Mouse (Mus musculus) liver, embryonic 15.5 days (tissue): ENCODE results near the gene Gm11549. TPM values are rescaled to one million over a fixed set of nuclear protein-coding genes. Genes with fewer than 3 reads are reported as not detected.

ENCODE experiments used
- ATAC-seq: fragments of 200-750 bp; cut with Nextera tagmentation; 2 replicates; pipeline ENCODE4 v1.8.0; 2017; ENCODE audit warnings: moderate number of reproducible peaks, mild to moderate bottlenecking, moderate library complexity; ENCODE audit not compliant: insufficient read depth
- H3K27ac ChIP-seq: fragments of 300-500 bp; sonication (generic); replicated peaks from 2 replicates; pipeline ENCODE4 v1.5.1; 2015; ENCODE audit warnings: mild to moderate bottlenecking, inconsistent platforms
- H3K27me3 ChIP-seq: fragments of 300-500 bp; sonication (generic); 2 replicates; pipeline ENCODE4 v1.6.1; 2015; ENCODE audit warnings: mild to moderate bottlenecking, inconsistent platforms
- H3K36me3 ChIP-seq: fragments of 300-500 bp; sonication (generic); replicated peaks from 2 replicates; pipeline ENCODE4 v1.6.1; 2015; ENCODE audit warnings: moderate library complexity, mild to moderate bottlenecking, inconsistent platforms
- H3K4me1 ChIP-seq: fragments of 300-500 bp; sonication (generic); replicated peaks from 2 replicates; pipeline ENCODE4 v1.6.1; 2015; ENCODE audit warnings: inconsistent platforms
- H3K4me2 ChIP-seq: fragments of 300-500 bp; sonication (generic); 2 replicates; pipeline ENCODE4 v1.6.1; 2015; ENCODE audit warnings: moderate library complexity, mild to moderate bottlenecking, inconsistent platforms
- H3K4me3 ChIP-seq: fragments of 300-500 bp; sonication (generic); replicated peaks from 2 replicates; pipeline ENCODE4 v1.5.1; 2015; ENCODE audit warnings: mild to moderate bottlenecking, inconsistent platforms
- H3K9ac ChIP-seq: fragments of 300-500 bp; sonication (generic); 2 replicates; pipeline ENCODE4 v1.6.1; 2015; ENCODE audit warnings: moderate library complexity, mild to moderate bottlenecking, inconsistent platforms
- H3K9me3 ChIP-seq: fragments of 300-500 bp; sonication (generic); replicated peaks from 2 replicates; pipeline ENCODE4 v1.6.1; 2016; ENCODE audit warnings: inconsistent platforms
- WGBS: fragments of 180-500 bp; shearing (Covaris S2); methylation state at CpG from one replicate; pipeline ENCODE4 v1.1.7; 2015; ENCODE audit warnings: mixed read lengths; ENCODE audit not compliant: insufficient replicate concordance; 5-methylcytosine and 5-hydroxymethylcytosine counted together
- polyA plus RNA-seq: library from polyadenylated mRNA; unstranded; fragments of >200 nt; fragmentation: Nextera tagmentation; extraction: Ambion mirVana; gene quantifications from 2 replicates; pipeline ENCODE4 v1.2.1, GENCODE M21; 2015

The Gm11549 gene
- polyA plus RNA-seq, 1 experiment from 2014 or later, result not detected

DNA sequence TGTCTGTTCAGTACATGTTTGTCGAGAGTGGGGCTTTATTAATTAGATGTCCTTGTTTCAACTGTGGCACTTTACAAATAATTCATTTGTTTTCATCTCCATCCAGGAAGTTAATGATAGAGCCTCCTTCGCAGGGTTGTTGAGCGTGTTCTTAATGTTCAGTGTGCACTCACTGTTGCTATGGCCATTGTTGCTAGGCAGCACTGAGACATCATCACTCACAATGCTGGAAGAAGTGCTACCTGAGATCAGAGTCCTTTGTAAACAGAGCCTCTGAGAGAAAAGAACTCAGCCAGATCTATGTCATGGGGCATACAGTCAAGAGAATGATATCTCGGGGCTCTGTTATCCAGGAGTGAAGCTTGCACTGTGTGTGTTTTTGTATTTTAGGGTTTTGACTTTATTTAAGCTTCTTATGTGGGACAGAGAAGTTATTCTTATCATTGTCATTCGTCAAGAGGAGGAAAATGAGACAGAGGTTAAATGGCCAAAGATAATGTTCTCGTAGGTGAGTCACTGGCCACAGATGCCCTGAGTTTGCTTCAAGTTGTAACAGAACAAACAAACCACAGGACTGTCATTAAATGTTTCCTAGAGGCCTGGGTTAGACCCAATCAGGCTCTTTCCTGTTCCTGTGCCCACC lies 27.9 kb downstream of the Gm11549 start:
- H3K4me1 ChIP-seq, result no peaks in the 10 kb centered on the region
- WGBS, result 46% methylated on average over 6 of the region's 6 CpGs

DNA sequence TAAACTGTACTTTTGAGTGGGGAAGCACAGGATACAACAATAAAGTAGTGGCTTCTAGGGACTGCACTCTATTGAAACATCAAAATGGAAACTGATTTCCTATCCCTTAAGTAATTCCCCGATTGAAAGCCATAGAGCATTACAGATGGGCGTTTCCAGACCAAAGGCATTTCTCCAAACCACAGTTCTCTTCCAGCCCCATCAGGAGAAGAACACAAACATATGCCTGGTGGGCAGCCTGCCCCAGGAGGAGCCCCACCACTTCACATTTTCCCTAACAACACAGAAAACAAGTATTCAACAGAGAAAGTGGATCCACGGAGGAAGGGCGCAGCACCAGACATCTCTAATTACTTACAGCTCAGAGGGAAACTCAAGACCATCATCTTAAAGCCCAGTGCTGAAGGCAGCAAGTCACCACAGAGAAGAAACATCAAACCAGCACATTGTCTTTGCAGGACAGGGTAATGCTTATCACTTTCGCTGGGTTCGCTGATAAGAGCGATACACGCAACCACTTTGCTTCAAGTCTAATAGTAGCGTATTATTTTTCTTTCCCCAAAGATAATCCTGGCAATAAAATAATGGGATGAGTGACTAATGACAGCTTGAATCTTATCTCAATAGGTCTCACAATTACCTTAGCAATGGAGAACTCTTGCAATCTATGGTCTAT lies 28.8 kb downstream of the Gm11549 start:
- 45% methylated on average over 9 of the region's 9 CpGs for WGBS
- Histone ChIP-seq H3K36me3 (no peaks in the 10 kb centered on the region), H3K27me3 (no peaks in the 10 kb centered on the region), H3K4me2 (no peak overlapping the region), H3K9me3 (no peaks in the 10 kb centered on the region), H3K9ac (no peak overlapping the region), H3K4me3 (no peak overlapping the region), H3K27ac (no peak overlapping the region), H3K4me1 (no peaks in the 10 kb centered on the region)
- ATAC-seq, result no peak

More for the DNA sequence above, 27.9 kb downstream of the Gm11549 start:
- Histone ChIP-seq H3K4me2 (no peak overlapping the region), H3K9me3 (no peaks in the 10 kb centered on the region), H3K4me3 (no peak overlapping the region), H3K27ac (no peak overlapping the region), H3K9ac (no peak overlapping the region), H3K36me3 (no peaks in the 10 kb centered on the region), H3K27me3 (no peaks in the 10 kb centered on the region)
- ATAC-seq, result no peak

- no peak overlapping the region for H3K4me2 ChIP-seq
- no peaks in the 10 kb centered on the region for H3K4me1 ChIP-seq
- H3K27ac ChIP-seq, result no peak overlapping the region
- no peaks in the 10 kb centered on the region for H3K27me3 ChIP-seq
- no peak overlapping the region for H3K4me3 ChIP-seq
- 31% methylated on average over 5 of the region's 5 CpGs for WGBS
- ATAC-seq, result no peak
- H3K9me3 ChIP-seq, result no peaks in the 10 kb centered on the region
- H3K9ac ChIP-seq, result no peak overlapping the region
- H3K36me3 ChIP-seq, result no peaks in the 10 kb centered on the region
Measured at GRCm38 (mm10) chr3:36491535-36491934, 30.1 kb downstream of the Gm11549 start.

- H3K4me1 ChIP-seq, result peaks cover 4% of the 10 kb centered on the region; the same call in 1 of the 2 replicates
- WGBS, result 86% methylated on average over 1 of the region's 1 CpGs
- H3K27ac ChIP-seq, result no peak overlapping the region
- no peaks in the 10 kb centered on the region for H3K27me3 ChIP-seq
- no peak overlapping the region for H3K9ac ChIP-seq
- H3K4me3 ChIP-seq, result no peak overlapping the region
- no peak overlapping the region for H3K4me2 ChIP-seq
- no peak for ATAC-seq
- H3K9me3 ChIP-seq, result no peaks in the 10 kb centered on the region
- H3K36me3 ChIP-seq, result no peaks in the 10 kb centered on the region
Measured at GRCm38 (mm10) chr3:36489590-36489910, 32.1 kb downstream of the Gm11549 start.

GRCm38 (mm10) chr3:36488899-36489589 lies 32.6 kb downstream of the Gm11549 start:
- WGBS, result 61% methylated on average over 6 of the region's 6 CpGs
- no peaks in the 10 kb centered on the region for H3K27me3 ChIP-seq
- no peak overlapping the region for H3K9ac ChIP-seq
- no peak overlapping the region for H3K4me2 ChIP-seq
- H3K27ac ChIP-seq, result no peak overlapping the region
- no peak for ATAC-seq
- peaks cover 4% of the 10 kb centered on the region; the same call in 1 of the 2 replicates for H3K4me1 ChIP-seq
- no peaks in the 10 kb centered on the region for H3K36me3 ChIP-seq
- no peaks in the 10 kb centered on the region for H3K9me3 ChIP-seq
- no peak overlapping the region for H3K4me3 ChIP-seq

GRCm38 (mm10) chr3:36488367-36488766 lies 33.2 kb downstream of the Gm11549 start:
- ATAC-seq, result no peak
- Histone ChIP-seq H3K9ac (no peak overlapping the region), H3K27ac (no peak overlapping the region), H3K4me3 (no peak overlapping the region), H3K36me3 (no peaks in the 10 kb centered on the region), H3K4me1 (peaks cover 4% of the 10 kb centered on the region; the same call in 1 of the 2 replicates), H3K9me3 (no peaks in the 10 kb centered on the region), H3K4me2 (no peak overlapping the region), H3K27me3 (no peaks in the 10 kb centered on the region)
- WGBS, result 65% methylated on average over 1 of the region's 1 CpGs

DNA sequence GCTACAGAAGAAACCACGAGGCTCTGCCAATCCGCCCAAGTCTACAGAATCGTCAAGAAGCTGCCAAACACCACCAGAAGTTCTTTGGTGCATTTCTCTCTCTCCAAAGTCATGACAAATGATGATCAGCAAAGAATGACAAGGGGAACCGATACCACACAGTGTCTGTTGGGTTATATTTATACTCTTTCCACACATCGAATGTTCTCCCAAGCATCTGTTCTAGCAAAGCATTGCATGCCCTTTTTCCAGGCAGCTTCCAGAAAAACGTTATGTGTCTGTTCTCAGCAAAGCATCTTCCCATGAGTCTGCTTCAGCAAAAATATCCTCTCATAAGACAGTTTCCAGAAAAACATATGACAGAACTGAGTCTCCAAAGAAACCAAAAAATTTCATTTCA lies 34.7 kb downstream of the Gm11549 start:
- WGBS, result 52% methylated on average over 6 of the region's 6 CpGs

DNA sequence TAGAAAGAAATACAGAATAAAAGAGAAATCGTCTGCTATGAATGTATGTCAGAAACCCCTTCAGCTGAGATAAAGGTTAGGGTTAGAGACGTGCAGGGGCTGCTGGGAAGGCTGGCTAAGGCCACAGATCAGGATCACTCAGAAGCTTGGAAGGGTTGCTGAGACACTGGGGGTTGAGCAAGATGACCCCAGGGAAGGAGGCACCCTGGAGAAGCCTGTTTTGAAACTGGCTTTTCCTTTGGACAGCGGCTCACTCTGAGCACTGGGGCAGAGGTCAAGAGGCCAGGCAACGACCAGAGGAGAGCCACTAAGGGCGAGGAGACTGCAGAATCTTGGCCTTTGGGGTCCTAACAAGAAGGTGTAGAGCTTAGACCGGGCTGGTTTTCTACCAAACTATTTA lies 35.4 kb downstream of the Gm11549 start:
- Histone ChIP-seq H3K27ac (no peak overlapping the region), H3K4me1 (peaks cover 6% of the 10 kb centered on the region; the same call in 1 of the 2 replicates), H3K9me3 (no peaks in the 10 kb centered on the region), H3K27me3 (no peaks in the 10 kb centered on the region), H3K4me3 (no peak overlapping the region), H3K36me3 (no peaks in the 10 kb centered on the region), H3K9ac (no peak overlapping the region), H3K4me2 (no peak overlapping the region)
- no peak for ATAC-seq
- WGBS, result 35% methylated on average over 6 of the region's 6 CpGs

More for the DNA sequence above, 34.7 kb downstream of the Gm11549 start:
- Histone ChIP-seq H3K4me1 (peaks cover 6% of the 10 kb centered on the region; the same call in 1 of the 2 replicates), H3K4me2 (no peak overlapping the region), H3K4me3 (no peak overlapping the region), H3K9ac (no peak overlapping the region), H3K9me3 (no peaks in the 10 kb centered on the region), H3K36me3 (no peaks in the 10 kb centered on the region), H3K27me3 (no peaks in the 10 kb centered on the region), H3K27ac (no peak overlapping the region)
- ATAC-seq, result no peak

- Histone ChIP-seq H3K27me3 (no peaks in the 10 kb centered on the region), H3K36me3 (no peaks in the 10 kb centered on the region), H3K4me1 (peaks cover 6% of the 10 kb centered on the region; the same call in 1 of the 2 replicates), H3K9ac (no peak overlapping the region), H3K4me3 (no peak overlapping the region), H3K4me2 (no peak overlapping the region), H3K9me3 (no peaks in the 10 kb centered on the region), H3K27ac (no peak overlapping the region)
- ATAC-seq, result no peak
- 65% methylated on average over 4 of the region's 4 CpGs for WGBS
Measured at GRCm38 (mm10) chr3:36484292-36484691, 37.3 kb downstream of the Gm11549 start.

GRCm38 (mm10) chr3:36482940-36483339 lies 38.7 kb downstream of the Gm11549 start:
- peaks cover 6% of the 10 kb centered on the region; the same call in 1 of the 2 replicates for H3K4me1 ChIP-seq
- H3K9me3 ChIP-seq, result no peaks in the 10 kb centered on the region
- no peak overlapping the region for H3K27ac ChIP-seq
- peak overlapping the region; percentile 23; the same call in 1 of the 2 replicates for H3K4me2 ChIP-seq
- no peak overlapping the region for H3K4me3 ChIP-seq
- no peak overlapping the region for H3K9ac ChIP-seq
- WGBS, result 47% methylated on average over 9 of the region's 9 CpGs
- no peak for ATAC-seq
- no peaks in the 10 kb centered on the region for H3K36me3 ChIP-seq
- no peaks in the 10 kb centered on the region for H3K27me3 ChIP-seq

GRCm38 (mm10) chr3:36481776-36482193 lies 39.8 kb downstream of the Gm11549 start:
- Histone ChIP-seq H3K4me3 (no peak overlapping the region), H3K27ac (no peak overlapping the region; the same call in 1 of the 2 replicates), H3K9me3 (no peaks in the 10 kb centered on the region), H3K27me3 (no peaks in the 10 kb centered on the region), H3K9ac (no peak overlapping the region), H3K36me3 (no peaks in the 10 kb centered on the region), H3K4me2 (no peak overlapping the region), H3K4me1 (peaks cover 7% of the 10 kb centered on the region)
- WGBS, result 36% methylated on average over 11 of the region's 11 CpGs
- no peak for ATAC-seq
